Mouse (Mus musculus) erythroblast, embryonic 14.5 days (primary cell): Measurements from ENCODE around the gene Hemk1.

ENCODE experiments used
- GATA1 ChIP-seq: IDR thresholded peaks from 2 replicates; pipeline ENCODE4 v1.6.1; 2012; ENCODE audit warnings: low read length, inconsistent platforms, mixed read lengths
- TAL1 ChIP-seq: IDR thresholded peaks from 3 replicates; pipeline ENCODE4 v1.6.1; 2012; ENCODE audit warnings: low read length, inconsistent platforms, mixed read lengths

DNA sequence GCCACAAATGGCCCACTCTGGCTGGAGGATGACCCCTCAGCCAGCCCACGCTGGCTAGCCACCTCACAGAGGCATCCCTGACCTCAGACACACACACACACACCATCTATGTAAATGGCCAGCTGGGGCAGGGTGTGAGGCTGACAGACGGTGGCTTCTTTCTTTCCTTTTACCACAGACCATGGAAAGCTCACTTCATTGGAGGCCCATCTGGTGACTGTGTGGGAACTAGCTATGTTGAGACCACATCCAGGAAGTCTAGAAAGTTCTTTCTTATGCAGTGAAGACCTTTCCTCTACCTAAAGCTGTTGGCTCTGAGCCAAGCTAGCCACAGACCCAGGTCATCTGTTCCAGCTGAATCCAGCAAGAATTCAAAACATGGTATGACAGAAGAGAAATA is 4.5 kb downstream of the Hemk1 start:
- no peak for TF ChIP-seq TAL1
- no peak for TF ChIP-seq GATA1
